Mouse (Mus musculus) hindbrain, embryonic 11.5 days (tissue): ENCODE results near the gene Klk5. TPM values are rescaled to one million over a fixed set of nuclear protein-coding genes. Genes with fewer than 3 reads are reported as not detected.

ENCODE experiments used
- ATAC-seq: fragments of 200-750 bp; cut with Nextera tagmentation; 2 replicates; pipeline ENCODE4 v1.8.0; 2017; ENCODE audit warnings: mild to moderate bottlenecking, moderate TSS enrichment, moderate library complexity; ENCODE audit not compliant: low FRiP score
- DNase-seq: peaks from one replicate; pipeline ENCODE4 v3.0.0-alpha.2; 2015; ENCODE audit warnings: low spot score
- H3K27ac ChIP-seq: fragments of 300-500 bp; sonication (generic); 2 replicates; pipeline ENCODE4 v1.5.1; 2014; ENCODE audit warnings: mild to moderate bottlenecking, low read depth, low read length
- H3K27me3 ChIP-seq: fragments of 300-500 bp; sonication (generic); 2 replicates; pipeline ENCODE4 v1.6.1; 2014; ENCODE audit warnings: mild to moderate bottlenecking, low read length, moderate library complexity, mixed read lengths; ENCODE audit not compliant: control insufficient read depth, insufficient read depth
- H3K36me3 ChIP-seq: fragments of 300-500 bp; sonication (generic); 2 replicates; pipeline ENCODE4 v1.6.1; 2014; ENCODE audit warnings: mild to moderate bottlenecking, low read length, moderate library complexity, mixed read lengths; ENCODE audit not compliant: control insufficient read depth, insufficient read depth
- H3K4me1 ChIP-seq: fragments of 300-500 bp; sonication (generic); replicated peaks from 2 replicates; pipeline ENCODE4 v1.6.1; 2014; ENCODE audit warnings: low read length, mixed read lengths; ENCODE audit not compliant: control insufficient read depth, insufficient read depth
- H3K4me2 ChIP-seq: fragments of 300-500 bp; sonication (generic); replicated peaks from 2 replicates; pipeline ENCODE4 v1.6.1; 2014; ENCODE audit warnings: mild to moderate bottlenecking, low read depth, low read length
- H3K4me3 ChIP-seq: fragments of 300-500 bp; sonication (generic); 2 replicates; pipeline ENCODE4 v1.5.1; 2014; ENCODE audit warnings: low read depth, low read length
- H3K9ac ChIP-seq: fragments of 300-500 bp; sonication (generic); 2 replicates; pipeline ENCODE4 v1.6.1; 2014; ENCODE audit warnings: low read depth, low read length
- H3K9me3 ChIP-seq: fragments of 300-500 bp; sonication (generic); 2 replicates; pipeline ENCODE4 v1.6.1; 2016; ENCODE audit warnings: low read length; ENCODE audit not compliant: control insufficient read depth
- WGBS: fragments of 180-500 bp; shearing (Covaris S2); extraction: QIAGEN DNeasy Blood & Tissue Kit; methylation state at CpG from one replicate; pipeline ENCODE4 v1.1.7; 2014; 5-methylcytosine and 5-hydroxymethylcytosine counted together
- polyA plus RNA-seq: library from polyadenylated mRNA; unstranded; fragments of >200 nt; fragmentation: Nextera tagmentation; extraction: Ambion mirVana; gene quantifications from 2 replicates; pipeline ENCODE4 v1.2.1, GENCODE M21; 2014

Klk5 gene
- polyA plus RNA-seq, 1 experiment from 2014 or later: 0.31 TPM

DNA sequence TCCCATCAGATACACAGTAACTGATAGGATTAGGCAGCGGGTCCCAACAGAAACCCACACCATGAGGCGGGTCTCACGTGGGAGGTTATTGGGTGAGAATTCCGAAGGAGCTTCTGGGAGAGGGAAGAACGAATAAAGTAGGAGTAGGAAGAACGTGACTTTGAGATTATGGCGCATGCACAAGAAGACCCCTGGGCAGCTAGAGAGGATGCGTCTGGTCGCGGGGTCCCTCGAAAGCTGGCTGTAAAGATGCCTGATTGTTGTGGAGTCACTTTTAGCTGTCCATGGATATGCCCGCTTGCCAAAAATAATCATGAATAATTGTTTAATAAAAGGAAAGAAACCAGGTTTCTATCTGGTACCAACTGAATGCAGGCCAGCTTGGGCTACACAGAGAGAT lies 15.7 kb downstream of the Klk5 start:
- DNase-seq (no peak), ATAC-seq (no peak)
- Histone ChIP-seq H3K9ac (no peak overlapping the region), H3K27ac (no peak overlapping the region), H3K4me2 (no peak overlapping the region), H3K4me3 (no peak overlapping the region), H3K9me3 (no peaks in the 10 kb centered on the region), H3K36me3 (no peaks in the 10 kb centered on the region), H3K4me1 (no peaks in the 10 kb centered on the region), H3K27me3 (no peaks in the 10 kb centered on the region)
- 92% methylated on average over 12 of the region's 12 CpGs for WGBS

DNA sequence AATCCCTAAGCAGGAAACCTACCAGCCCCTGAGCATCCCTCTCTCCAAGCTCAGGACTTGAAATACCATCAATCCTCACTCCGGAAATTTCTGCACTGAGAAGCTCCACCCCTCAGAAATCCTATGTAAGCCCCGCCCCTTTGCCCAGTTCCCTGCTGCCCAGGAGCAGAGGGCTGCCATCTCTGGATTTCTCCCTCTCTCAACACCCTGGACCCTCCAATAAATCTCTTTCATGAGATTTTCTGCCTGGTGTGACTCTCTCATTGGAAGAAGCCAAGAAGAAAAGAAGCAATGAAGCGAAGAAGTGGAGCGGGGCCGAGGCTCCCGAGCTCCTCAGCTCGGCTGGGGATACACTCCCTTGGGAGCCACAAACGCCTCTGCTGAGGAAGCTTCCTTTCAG lies 18.6 kb downstream of the Klk5 start:
- no peak overlapping the region for H3K4me2 ChIP-seq
- H3K27me3 ChIP-seq: no peaks in the 10 kb centered on the region
- ATAC-seq: 0 out of 2 replicates have a peak, but pooled peaks have one; percentile 38
- H3K4me1 ChIP-seq: no peaks in the 10 kb centered on the region
- no peak overlapping the region for H3K27ac ChIP-seq
- no peak for DNase-seq
- H3K36me3 ChIP-seq: no peaks in the 10 kb centered on the region
- WGBS: 58% methylated on average over 8 of the region's 8 CpGs
- no peaks in the 10 kb centered on the region for H3K9me3 ChIP-seq
- H3K4me3 ChIP-seq: no peak overlapping the region
- no peak overlapping the region for H3K9ac ChIP-seq

DNA sequence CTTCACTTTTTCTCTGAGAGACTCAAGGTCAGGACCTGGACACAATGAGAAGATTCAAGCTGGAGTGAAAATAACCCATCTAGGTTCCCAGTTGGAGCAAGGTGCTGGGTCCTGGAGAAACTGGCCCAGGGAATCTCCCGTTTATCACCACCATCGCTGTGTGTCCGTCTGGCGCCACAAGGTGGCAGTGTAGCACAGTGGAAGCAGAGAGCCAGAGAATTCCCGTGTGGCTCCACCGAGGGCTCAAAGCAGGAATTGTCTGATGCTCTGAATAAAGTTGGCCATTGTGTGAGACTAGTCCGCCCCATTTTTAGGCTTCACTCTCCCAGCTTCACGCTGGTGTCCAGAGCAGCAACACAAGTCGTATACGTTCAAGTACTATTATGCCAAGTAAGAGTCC lies 31.5 kb downstream of the Klk5 start:
- Histone ChIP-seq H3K36me3 (no peaks in the 10 kb centered on the region), H3K4me2 (no peak overlapping the region), H3K27ac (no peak overlapping the region), H3K4me1 (no peaks in the 10 kb centered on the region), H3K27me3 (no peaks in the 10 kb centered on the region), H3K9ac (no peak overlapping the region), H3K9me3 (no peaks in the 10 kb centered on the region), H3K4me3 (no peak overlapping the region)
- ATAC-seq (peak; percentile 51), DNase-seq (peak; percentile 90)
- WGBS: 2% methylated on average over 10 of the region's 10 CpGs

DNA sequence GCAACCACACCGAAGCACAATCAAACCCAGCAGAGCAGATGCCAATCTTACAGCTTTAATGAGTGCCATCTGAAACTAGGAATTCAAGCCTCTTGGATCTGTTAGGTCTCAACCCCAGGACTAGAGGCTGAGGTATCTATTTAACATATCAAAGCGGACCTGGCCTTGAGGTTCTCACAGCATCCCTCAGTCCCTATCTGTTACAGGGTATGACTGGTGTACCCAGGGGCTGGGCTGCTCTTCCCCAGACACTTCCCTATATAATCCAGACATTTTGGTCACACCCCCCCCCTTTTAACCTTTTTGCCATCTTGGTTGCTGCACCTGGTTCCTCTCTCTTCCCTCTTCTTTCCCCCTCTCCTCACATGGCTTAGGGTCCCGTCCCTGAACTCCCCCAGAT lies 31.9 kb downstream of the Klk5 start:
- Histone ChIP-seq H3K4me3 (no peak overlapping the region), H3K27me3 (no peaks in the 10 kb centered on the region), H3K4me2 (no peak overlapping the region), H3K9me3 (no peaks in the 10 kb centered on the region), H3K36me3 (no peaks in the 10 kb centered on the region), H3K9ac (no peak overlapping the region), H3K27ac (no peak overlapping the region), H3K4me1 (no peaks in the 10 kb centered on the region)
- WGBS: 82% methylated on average over 3 of the region's 3 CpGs
- DNase-seq (no peak), ATAC-seq (peak; percentile 51; the same call in 1 of the 2 replicates)

DNA sequence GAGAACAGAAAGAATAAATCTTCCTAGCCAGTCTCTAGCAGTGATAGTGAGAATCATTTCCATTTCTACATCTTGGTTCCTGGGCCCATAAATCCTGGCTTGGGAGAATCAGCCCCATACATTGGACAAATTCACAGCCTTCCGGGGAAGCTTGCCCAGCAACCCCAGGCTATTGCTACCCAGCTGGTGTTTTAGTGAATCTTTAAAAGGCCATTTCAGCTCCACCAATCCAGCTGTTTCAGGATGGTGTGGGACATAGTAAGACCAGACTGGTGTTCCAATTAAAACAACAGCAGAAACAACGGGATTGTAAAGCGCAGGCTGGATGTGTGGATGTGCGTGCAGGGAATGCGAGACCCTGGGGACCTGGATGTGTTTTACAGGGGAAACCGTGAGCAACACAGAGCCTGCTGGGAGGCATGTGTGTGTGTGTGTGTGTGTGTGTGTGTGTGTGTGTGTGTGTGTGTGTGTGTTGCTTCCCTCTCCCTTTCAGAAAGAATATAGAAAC lies 33.2 kb downstream of the Klk5 start:
- Histone ChIP-seq H3K4me3 (no peak overlapping the region), H3K4me2 (no peak overlapping the region), H3K36me3 (no peaks in the 10 kb centered on the region), H3K9me3 (no peaks in the 10 kb centered on the region), H3K4me1 (no peaks in the 10 kb centered on the region), H3K27ac (no peak overlapping the region), H3K27me3 (no peaks in the 10 kb centered on the region), H3K9ac (no peak overlapping the region)
- DNase-seq (no peak), ATAC-seq (no peak)
- 91% methylated on average over 6 of the region's 6 CpGs for WGBS

DNA sequence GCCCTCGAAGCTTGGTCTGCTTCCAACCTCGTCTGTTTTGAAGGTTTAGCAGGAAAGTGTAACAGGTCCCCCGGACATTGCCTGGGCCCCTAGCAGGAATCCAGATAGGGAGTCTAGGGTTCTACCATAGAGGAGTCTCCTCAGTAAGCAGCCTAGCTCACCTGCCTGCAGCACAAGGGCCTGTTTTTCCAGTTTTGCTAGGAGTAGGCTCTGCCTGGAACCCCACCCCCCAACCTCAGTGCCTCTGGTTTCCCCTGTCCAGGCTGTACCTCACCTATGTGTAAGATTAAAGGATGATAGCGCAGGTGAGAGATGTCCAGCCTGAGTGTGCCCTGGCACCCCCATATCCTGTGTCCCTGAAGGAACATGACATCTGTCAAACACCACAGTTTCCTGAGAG lies 34.7 kb downstream of the Klk5 start:
- Histone ChIP-seq H3K36me3 (no peaks in the 10 kb centered on the region), H3K9ac (no peak overlapping the region), H3K4me2 (no peak overlapping the region), H3K9me3 (no peaks in the 10 kb centered on the region), H3K27me3 (no peaks in the 10 kb centered on the region), H3K27ac (no peak overlapping the region), H3K4me3 (no peak overlapping the region), H3K4me1 (no peaks in the 10 kb centered on the region)
- WGBS: 88% methylated on average over 4 of the region's 4 CpGs
- ATAC-seq (no peak), DNase-seq (no peak)

DNA sequence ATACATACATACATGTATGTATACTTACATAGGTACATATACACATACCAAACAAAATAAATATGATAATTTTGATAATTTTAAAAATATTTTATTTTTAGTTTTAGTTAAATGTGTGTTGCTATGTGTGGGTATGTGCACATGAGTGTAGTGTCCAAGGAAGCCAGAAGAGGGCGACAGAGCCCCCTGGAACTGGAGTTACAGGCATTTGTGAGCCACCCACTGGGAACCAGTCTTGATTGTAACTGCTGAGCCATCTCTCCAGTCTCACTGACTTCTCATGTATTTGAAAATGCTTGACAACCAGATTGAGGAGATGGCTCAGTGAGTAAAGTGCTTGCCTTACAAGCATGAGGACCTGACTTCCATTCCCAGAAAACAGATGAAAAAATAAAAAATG lies 36.5 kb downstream of the Klk5 start:
- no peaks in the 10 kb centered on the region for H3K36me3 ChIP-seq
- no peaks in the 10 kb centered on the region for H3K4me1 ChIP-seq
- DNase-seq (no peak), ATAC-seq (no peak)
- WGBS: 42% methylated on average over 1 of the region's 1 CpGs
- H3K9ac ChIP-seq: no peak overlapping the region
- no peak overlapping the region for H3K27ac ChIP-seq
- H3K9me3 ChIP-seq: no peaks in the 10 kb centered on the region
- no peak overlapping the region for H3K4me2 ChIP-seq
- no peak overlapping the region for H3K4me3 ChIP-seq
- H3K27me3 ChIP-seq: no peaks in the 10 kb centered on the region

DNA sequence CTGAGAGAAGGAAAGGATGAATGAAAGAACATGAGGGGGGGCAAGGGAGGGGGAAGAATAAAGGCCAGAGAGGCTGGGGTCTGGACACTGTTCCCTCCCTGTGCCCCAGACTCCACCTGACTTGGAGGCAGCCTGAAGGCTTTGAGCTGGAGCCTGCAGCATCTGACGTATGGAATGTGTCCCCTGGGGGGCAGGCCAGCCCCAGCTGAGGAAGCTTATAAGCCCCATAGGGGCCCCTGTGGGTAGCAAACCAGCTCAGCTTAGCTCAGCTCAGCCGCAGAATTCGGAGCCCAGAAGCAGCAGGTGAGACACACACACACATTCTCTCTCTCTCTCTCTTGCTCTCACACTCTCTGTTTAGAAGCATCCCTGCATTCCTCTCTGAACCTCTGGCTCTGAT lies 39.1 kb downstream of the Klk5 start, which contains the start of gene Klk4:
Gene Klk4 (plus strand): TSS at position 249 of the 400 bp plus-strand sequence.
- H3K36me3 ChIP-seq: no peaks in the 10 kb centered on the region
- DNase-seq (no peak), ATAC-seq (no peak)
- H3K4me1 ChIP-seq: no peaks in the 10 kb centered on the region
- 28% methylated on average over 3 of the region's 3 CpGs for WGBS
- no peak within 1 kb of the TSS for H3K27ac ChIP-seq
- no peak within 1 kb of the TSS for H3K4me2 ChIP-seq
- H3K4me3 ChIP-seq: no peak within 1 kb of the TSS
- H3K27me3 ChIP-seq: no peaks in the 10 kb centered on the region
- no peak within 1 kb of the TSS for H3K9ac ChIP-seq
- no peaks in the 10 kb centered on the region for H3K9me3 ChIP-seq

DNA sequence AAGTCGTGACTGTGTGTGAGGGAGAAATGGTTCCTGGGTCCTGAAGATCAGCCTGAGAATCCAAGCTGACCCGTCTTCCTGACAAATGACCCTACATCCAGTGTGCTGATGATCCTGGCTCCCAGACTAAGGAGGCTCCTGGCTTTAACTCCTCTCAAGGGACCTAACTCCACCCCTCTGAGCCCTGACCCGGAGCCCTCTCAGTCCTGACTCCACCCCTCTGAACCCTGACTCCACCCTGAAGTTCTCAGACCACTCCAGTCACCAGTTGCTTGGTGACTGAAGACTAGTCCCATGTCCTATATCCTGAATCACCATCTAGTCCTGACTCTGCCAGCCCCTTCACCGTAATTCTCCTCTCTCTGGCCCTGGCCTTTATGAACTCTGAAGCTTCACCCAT lies 40.6 kb downstream of the Klk5 start:
- Histone ChIP-seq H3K4me2 (no peak overlapping the region), H3K36me3 (no peaks in the 10 kb centered on the region), H3K9me3 (no peaks in the 10 kb centered on the region), H3K27me3 (no peaks in the 10 kb centered on the region), H3K4me3 (no peak overlapping the region), H3K9ac (no peak overlapping the region), H3K27ac (no peak overlapping the region), H3K4me1 (no peaks in the 10 kb centered on the region)
- 29% methylated on average over 4 of the region's 4 CpGs for WGBS
- no peak for DNase-seq
- ATAC-seq: no peak
